Mouse (Mus musculus): Measurements from ENCODE around the gene Cd300ld5.
"Not testable (repeated sequence)": the region's sequence is repeated elsewhere in the genome, so short reads cannot be mapped to it uniquely, and the experiment has no call there.

The Cd300ld5 gene

DNA sequence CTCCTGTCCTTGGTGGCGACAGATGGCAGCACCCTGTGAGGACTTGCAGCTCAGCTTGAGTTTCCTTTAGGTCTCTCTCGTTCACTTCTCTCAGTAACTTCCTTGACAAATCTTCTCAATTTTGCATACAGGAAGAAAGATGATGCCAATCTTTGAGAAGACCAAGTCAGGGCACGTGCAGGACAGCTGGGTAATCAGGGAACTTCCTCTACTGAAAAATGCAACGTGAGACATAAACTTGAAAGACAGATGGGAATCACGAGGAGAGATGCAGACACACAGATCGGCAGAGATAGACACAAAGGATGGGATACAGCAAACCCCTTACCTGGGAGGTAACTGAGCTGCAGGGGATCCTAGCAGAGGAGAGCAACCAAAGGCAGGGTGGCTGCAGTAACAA is at the start of gene Cd300ld5:
Cd300ld5 (minus strand) TSS at position 101 of the 400 bp plus-strand sequence.
- DNase-seq (ENCODE audit: extremely low read depth, low read depth): not testable (repeated sequence)

DNA sequence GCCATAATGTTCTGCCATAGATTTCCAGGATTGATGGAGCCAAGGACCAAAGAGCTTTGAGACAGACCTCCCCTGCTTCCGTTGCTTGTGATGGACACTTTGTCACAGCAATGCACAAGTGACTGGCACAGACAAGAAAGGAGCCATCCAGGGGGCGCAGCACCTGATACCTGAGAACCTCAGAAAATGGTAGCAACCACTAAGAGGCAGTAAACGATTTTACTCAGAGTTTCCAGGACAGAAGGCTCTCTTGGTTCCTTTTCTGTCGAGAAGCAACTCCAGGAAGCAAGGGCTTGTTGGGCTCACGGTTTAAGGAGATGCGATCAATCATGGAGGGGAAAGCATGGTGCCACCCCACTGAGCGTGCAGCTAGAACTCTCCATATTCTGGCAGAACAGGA is 48.6 kb upstream of the Cd300ld5 start:
- no peak for DNase-seq (ENCODE audit: extremely low read depth, low read depth)

DNA sequence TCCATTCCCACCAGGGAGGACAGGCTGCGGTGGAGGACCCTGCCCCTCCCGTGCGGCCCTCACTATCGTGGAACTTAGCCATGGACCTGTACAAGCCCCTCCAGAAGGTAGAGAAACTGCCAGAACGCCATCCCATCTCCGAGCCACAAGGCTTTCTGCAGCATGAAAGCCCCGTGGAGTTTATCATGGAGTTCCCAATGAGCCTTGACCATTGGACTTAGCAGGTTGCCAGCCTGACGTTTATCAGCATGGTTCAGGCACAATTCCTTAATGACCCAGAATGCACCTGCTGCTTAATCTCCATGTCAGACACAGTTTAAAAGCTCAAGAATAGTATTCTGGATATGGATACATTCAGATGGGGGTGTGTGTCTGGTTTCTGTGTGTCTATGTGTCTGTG is 47.5 kb upstream of the Cd300ld5 start:
- DNase-seq (ENCODE audit: extremely low read depth, low read depth): no peak

GRCm38 (mm10) chr11:115084595-115084994 is 47.0 kb upstream of the Cd300ld5 start:
- no peak for DNase-seq (ENCODE audit: extremely low read depth, low read depth)

GRCm38 (mm10) chr11:115083376-115084139 is 46.0 kb upstream of the Cd300ld5 start:
- DNase-seq (ENCODE audit: extremely low read depth, low read depth): peak; percentile 56

- DNase-seq (ENCODE audit: extremely low read depth, low read depth): no peak
Measured at GRCm38 (mm10) chr11:115082196-115082595, 44.6 kb upstream of the Cd300ld5 start.

GRCm38 (mm10) chr11:115081373-115081772 is 43.8 kb upstream of the Cd300ld5 start:
- DNase-seq (ENCODE audit: extremely low read depth, low read depth): no peak

DNA sequence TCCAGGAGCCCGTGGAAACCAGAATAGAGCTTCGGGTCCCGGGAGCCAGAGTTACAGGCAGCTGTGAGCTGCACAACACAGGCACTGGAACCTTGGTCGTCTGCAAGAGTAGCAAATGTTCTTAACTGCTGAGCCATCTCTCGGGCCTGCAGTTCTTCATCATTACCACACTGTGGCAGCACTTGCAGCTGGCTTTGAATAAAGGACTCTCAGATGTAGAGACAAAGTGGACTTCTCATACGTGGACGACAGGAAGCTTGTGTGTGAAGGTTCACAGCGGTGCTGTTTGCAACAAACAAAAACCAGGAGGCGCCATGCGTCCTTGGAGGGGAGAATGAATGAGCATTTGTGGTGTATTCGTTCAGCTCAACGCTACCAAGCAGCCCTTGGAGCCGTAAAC is 43.3 kb upstream of the Cd300ld5 start:
- DNase-seq (ENCODE audit: extremely low read depth, low read depth): peak; percentile 74

DNA sequence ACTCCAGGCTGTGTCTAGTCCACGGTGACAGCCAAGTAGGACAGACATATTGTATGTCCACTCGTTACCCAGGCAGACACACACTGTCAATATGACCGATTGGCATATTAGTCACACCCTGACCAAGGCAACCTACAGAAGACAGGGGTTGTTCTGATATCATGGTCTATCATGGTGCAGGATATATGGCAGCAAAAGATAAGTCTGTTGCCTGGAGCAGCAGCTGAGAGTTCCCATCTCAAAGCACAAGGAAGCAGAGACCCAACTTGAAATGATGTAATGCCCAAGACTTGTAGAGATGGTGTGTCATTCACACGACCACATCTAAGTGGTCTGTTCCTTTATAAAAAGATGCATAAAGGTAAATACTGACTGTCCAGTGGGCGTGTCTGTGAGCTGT is 41.1 kb upstream of the Cd300ld5 start:
- DNase-seq (ENCODE audit: extremely low read depth, low read depth): no peak

DNA sequence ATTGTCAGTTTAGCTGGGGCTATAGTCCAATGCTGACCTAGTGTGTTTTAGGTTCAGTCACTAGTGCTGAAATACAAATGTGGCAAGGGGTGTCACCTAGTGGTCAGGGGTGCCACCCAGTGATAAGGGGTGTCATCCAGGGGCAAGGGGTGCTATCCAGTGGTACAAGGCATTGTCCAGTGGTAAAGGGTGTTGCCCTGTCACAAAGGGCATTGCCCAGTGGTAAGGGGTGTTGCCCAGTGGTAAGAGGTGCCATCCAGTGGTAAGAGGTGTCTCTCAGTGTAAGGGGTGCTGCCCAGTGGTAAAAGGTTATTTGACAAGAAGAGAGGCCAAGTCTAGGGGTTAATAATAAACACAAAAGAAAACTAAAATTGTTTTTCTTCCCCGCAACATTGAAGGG is 39.9 kb upstream of the Cd300ld5 start:
- no peak for DNase-seq (ENCODE audit: extremely low read depth, low read depth)

GRCm38 (mm10) chr11:115075859-115076258 is 38.3 kb upstream of the Cd300ld5 start:
- peak; percentile 44 for DNase-seq (ENCODE audit: extremely low read depth, low read depth)

DNA sequence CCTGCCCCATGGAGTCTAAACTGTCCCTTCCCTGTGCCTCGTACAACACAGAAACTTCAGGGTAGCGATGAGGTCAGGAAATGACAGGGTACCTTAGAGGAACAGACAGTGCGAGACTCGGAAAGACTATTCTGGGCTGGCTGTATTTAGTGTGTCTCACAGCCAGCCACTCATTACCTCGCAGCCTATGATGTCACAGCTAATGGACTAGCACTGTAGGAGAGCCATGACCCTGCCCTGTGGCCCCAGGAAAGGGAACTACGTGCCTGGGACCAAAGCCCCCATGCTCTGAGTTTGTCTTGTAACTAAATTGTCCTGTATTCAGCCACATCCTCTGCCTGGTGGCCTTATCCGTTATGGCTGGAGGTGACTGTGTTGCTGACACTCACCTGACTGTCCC is 37.8 kb upstream of the Cd300ld5 start:
- no peak for DNase-seq (ENCODE audit: extremely low read depth, low read depth)

GRCm38 (mm10) chr11:115073002-115073401 is 35.4 kb upstream of the Cd300ld5 start:
- DNase-seq (ENCODE audit: extremely low read depth, low read depth): no peak

- no peak for DNase-seq (ENCODE audit: extremely low read depth, low read depth)
Measured at GRCm38 (mm10) chr11:115071631-115072294, 34.2 kb upstream of the Cd300ld5 start.

DNA sequence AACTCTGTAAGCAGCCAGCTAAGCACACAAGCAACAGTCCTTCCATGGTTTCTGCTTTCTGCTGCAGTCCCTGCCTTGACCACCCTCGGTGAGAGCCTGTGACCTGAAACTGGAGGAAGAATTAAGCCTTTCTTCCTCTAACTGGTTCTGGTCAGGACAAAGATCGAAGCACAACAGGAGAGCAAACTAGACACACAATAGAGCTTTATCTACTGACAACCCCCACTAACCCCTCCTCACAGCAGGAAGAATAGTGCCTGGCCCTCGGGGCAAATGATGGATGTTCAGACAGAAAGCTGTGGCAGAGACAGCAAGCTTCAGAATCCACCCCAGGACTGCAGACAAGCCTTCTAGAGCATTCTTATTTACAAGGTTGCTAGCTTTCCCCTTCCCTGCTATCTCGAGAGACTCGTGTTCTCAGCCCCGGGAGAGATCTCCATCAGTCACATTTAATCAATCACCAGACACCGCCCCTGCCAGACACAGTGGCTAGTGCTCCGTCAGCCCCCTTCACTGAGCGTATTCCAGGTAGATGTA is 33.5 kb upstream of the Cd300ld5 start:
- no peak for DNase-seq (ENCODE audit: extremely low read depth, low read depth)

- no peak for DNase-seq (ENCODE audit: extremely low read depth, low read depth)
Measured at GRCm38 (mm10) chr11:115066768-115067167, 29.2 kb upstream of the Cd300ld5 start.

- no peak for DNase-seq (ENCODE audit: extremely low read depth, low read depth)
Measured at GRCm38 (mm10) chr11:115062077-115062476, 24.5 kb upstream of the Cd300ld5 start, which contains the start of gene Cd300e. Gene Cd300e (minus strand): TSS chr11:115062177.

GRCm38 (mm10) chr11:115059797-115060196 is 22.2 kb upstream of the Cd300ld5 start:
- DNase-seq (ENCODE audit: extremely low read depth, low read depth): no peak

- no peak for DNase-seq (ENCODE audit: extremely low read depth, low read depth)
Measured at GRCm38 (mm10) chr11:115058701-115059100, 21.1 kb upstream of the Cd300ld5 start.

DNA sequence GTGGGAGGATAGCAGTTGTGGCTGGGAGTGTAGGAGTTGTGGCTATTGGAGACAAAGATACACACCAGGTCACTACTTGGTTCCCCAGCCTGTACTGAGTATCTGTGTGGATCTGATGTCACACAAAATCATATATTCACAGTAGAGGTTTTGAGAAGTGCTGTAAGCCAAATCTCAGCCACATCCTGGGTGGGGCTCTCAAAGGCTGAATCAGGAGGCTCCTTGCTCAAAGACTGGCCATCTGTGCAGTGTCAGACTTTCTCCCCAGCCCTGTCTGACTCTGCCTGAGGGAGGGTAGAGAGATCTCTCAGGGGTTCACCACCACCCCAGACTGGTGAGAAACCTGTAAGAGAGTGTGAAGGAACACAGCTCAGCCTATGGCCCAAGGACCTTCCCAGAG is 17.0 kb upstream of the Cd300ld5 start:
- DNase-seq (ENCODE audit: extremely low read depth, low read depth): no peak

DNA sequence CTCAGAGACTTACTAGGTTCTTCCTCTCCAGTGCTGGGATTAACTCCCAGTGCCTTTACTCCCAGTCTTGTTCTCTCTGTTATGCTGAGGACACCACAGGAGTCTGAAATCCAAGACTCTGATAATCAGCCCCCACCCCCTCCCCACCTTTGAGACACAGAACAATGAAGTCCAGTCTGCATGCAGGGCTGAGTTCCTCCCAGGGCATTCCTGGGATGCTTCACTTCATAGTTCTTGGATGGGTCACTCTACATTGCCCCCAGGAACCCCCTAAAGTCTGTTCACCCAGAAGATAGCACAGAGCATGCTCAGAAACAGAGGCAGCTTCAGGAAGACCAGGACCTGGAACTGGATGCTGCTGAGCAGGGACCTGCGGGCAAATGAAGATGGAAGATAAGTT is 15.4 kb upstream of the Cd300ld5 start:
- DNase-seq (ENCODE audit: extremely low read depth, low read depth): no peak

GRCm38 (mm10) chr11:115052206-115052605 is 14.6 kb upstream of the Cd300ld5 start:
- no peak for DNase-seq (ENCODE audit: extremely low read depth, low read depth)
